Mouse (Mus musculus) macrophage (primary cell): Measurements from ENCODE around the gene Hip1. TPM values are rescaled to one million over a fixed set of nuclear protein-coding genes. Genes with fewer than 3 reads are reported as not detected.

Experiments used
- H3K27ac ChIP-seq: fragments of 350-480 bp; formaldehyde crosslinking; 2 replicates; pipeline ENCODE4 v1.9.0; 2021
- H3K36me3 ChIP-seq: fragments of 350-480 bp; formaldehyde crosslinking; 2 replicates; pipeline ENCODE4 v1.9.0; 2021; ENCODE audit errors: inconsistent target
- H3K4me3 ChIP-seq: fragments of 350-480 bp; formaldehyde crosslinking; 2 replicates; pipeline ENCODE4 v1.9.0; 2021; ENCODE audit errors: inconsistent target
- H3K79me2 ChIP-seq: fragments of 350-480 bp; formaldehyde crosslinking; 2 replicates; pipeline ENCODE4 v1.9.0; 2021; ENCODE audit errors: inconsistent target
- WGBS: methylation state at CpG from one replicate; pipeline ENCODE4 v1.1.7; 2026; ENCODE audit warnings: inconsistent platforms; ENCODE audit not compliant: missing documents; 5-methylcytosine and 5-hydroxymethylcytosine counted together
- polyA plus RNA-seq: library from polyadenylated mRNA; stranded (reverse); fragments of 250-400 nt; gene quantifications from 3 replicates; pipeline ENCODE4 v1.2.4, GENCODE M21; 2018; ENCODE audit warnings: inconsistent platforms
- total RNA-seq, 78 experiments: library from RNA; depleted of rRNA; stranded (reverse); fragments of 250-400 nt; gene quantifications; 1 replicate in 9 of 78; 2 replicates in 24 of 78; 3 replicates in 43 of 78; 4 replicates in 2 of 78; pipeline ENCODE4 v1.2.4; 2018; ENCODE audit warnings: inconsistent platforms in 56 of 78

The Hip1 gene
- total RNA-seq (2018; cell fraction: chromatin; rRNA removed) = 100 to 1,000 TPM in 20 of 26 experiments, 10 to 100 TPM in 6; 34.5 to 487 (median 198) TPM
- 100 to 1,000 TPM in 5 of 26 experiments, 10 to 100 TPM in 21; 41.3 to 122 (median 62.3) TPM for total RNA-seq (2018; cell fraction: cytosol; rRNA removed)
- 100 to 1,000 TPM in 14 of 26 experiments, 10 to 100 TPM in 12; 46.6 to 377 (median 103) TPM for total RNA-seq (2018; cell fraction: nucleus; rRNA removed)
- 49.8 to 168 TPM (median 70.5 TPM) in 3 replicates for polyA plus RNA-seq

DNA sequence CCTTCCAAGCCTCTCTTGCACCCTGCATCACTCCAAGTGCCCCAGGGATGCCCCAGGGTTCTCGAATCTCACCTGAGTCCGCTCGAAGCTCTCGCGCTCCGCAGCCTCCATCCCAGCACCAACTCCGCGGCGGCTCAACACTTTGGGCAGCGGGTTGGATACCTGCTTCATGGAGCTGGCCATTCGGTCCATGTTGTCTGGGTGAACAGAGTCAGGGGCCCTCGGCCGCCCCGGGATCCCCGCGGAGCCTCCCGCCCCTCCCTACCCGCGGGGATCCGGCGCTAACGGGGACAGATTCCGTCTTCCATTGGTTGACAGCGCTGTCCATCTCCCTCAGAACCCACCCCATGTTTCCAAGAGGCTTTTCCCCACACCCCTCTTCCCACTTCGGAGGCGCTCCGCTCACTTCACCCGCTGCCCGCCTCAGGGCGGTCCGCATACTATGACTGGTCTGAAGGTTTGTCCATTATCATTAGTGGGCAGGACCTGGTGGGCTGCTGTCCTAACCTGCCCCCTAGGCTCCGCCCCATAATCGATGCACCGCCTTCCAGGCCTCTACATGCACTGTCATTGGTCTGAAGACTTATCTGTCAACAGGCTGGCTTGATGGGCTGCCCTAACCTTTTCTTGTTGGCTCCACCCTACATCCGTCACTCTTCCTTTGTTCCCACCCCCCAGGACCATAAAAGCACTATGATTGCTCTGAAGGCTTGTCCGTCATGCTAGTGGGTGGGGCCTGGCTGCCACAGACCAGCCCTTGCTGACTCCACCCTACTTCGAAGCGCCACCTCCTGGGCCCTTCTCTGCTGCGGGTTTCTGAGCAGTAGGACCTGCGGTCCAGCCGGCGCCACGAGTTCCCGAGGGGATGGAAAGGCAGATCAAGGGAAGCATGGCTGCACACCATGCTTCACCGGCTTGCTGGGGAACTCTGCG lies at the start of gene Hip1:
TSS of gene Hip1 (minus strand) at position 256 of the 933 bp plus-strand sequence.
- WGBS = 3% methylated on average over 46 of the region's 46 CpGs

DNA sequence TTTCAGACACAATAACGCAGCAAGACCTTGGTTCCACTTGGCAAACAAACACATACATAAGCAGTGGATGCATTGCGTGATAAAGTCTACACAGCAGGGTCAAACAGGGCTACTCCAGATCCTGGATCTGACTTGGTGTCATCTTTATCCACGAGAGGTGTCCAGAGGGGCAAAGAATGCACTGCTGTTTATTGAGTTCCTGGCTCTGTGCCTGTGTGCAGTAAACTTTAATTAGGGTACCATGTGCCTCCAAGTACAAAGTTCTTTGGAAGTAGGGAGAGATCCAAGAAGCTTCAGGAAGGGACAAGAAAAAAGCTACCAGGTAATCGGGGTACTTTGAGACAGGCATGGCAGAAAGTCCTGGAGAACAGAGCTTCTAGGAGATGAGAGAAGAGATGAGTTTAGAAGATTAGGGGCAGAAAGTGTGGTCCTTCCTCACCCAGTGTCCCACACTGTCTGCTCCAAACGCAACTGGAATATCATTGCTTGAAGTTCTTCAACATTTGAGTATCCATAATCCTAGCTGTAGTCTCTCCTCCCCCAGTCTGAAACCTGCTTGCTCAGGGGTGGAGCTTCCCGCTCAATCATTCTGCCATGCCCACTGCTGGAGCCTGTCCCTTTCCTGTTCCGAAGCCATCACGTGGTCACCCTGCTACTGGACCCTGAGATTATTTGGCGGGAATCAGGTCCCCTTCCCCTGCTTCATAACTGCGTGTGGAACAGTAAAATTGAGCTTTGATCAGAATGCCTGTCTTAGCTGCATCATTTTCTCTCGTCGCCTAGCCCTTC lies 45.3 kb upstream of the Hip1 start:
- H3K79me2 ChIP-seq = no peaks in the 10 kb centered on the region
- H3K4me3 ChIP-seq = no peak overlapping the region
- no peak overlapping the region for H3K27ac ChIP-seq
- WGBS = 89% methylated on average over 9 of the region's 12 CpGs
- H3K36me3 ChIP-seq = no peaks in the 10 kb centered on the region

More for the DNA sequence above, at the start of gene Hip1:
- Histone ChIP-seq H3K36me3 (no peaks in the 10 kb centered on the region), H3K27ac (no peak within 1 kb of the TSS), H3K79me2 (no peaks in the 10 kb centered on the region), H3K4me3 (peak within 1 kb of the TSS; percentile 53)

- no peaks in the 10 kb centered on the region for H3K79me2 ChIP-seq
- no peaks in the 10 kb centered on the region for H3K36me3 ChIP-seq
- WGBS = 84% methylated on average over 3 of the region's 4 CpGs
- H3K4me3 ChIP-seq = no peak overlapping the region
- H3K27ac ChIP-seq = no peak overlapping the region
Measured at GRCm38 (mm10) chr5:135587764-135588163, 42.8 kb upstream of the Hip1 start.

GRCm38 (mm10) chr5:135585691-135586090 lies 40.8 kb upstream of the Hip1 start:
- WGBS = 98% methylated on average over 8 of the region's 8 CpGs
- H3K27ac ChIP-seq = no peak overlapping the region
- H3K79me2 ChIP-seq = no peaks in the 10 kb centered on the region
- H3K4me3 ChIP-seq = no peak overlapping the region
- H3K36me3 ChIP-seq = no peaks in the 10 kb centered on the region

DNA sequence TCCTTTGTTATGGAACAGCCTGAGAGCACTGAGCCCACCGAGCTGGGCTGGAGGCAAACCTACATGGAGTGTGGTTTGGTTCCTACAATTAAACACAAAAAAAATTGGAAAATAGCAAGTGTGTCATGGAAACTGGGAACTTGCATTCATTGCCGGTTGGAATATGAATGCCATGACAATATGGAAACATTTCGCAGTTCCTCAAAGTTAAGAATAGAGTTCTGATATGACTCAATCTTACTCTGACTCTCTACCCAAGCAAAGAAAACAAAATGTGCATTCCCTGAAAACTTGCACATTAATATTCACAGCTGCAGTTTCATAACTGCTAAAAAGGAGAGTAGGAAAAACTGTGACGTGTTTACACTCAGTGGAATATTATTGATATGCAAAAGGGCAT lies 37.4 kb upstream of the Hip1 start:
- H3K27ac ChIP-seq = no peak overlapping the region
- H3K79me2 ChIP-seq = no peaks in the 10 kb centered on the region
- no peaks in the 10 kb centered on the region for H3K36me3 ChIP-seq
- WGBS = 55% methylated on average over 4 of the region's 4 CpGs
- no peak overlapping the region for H3K4me3 ChIP-seq

- H3K36me3 ChIP-seq = no peaks in the 10 kb centered on the region
- no peak overlapping the region for H3K4me3 ChIP-seq
- H3K79me2 ChIP-seq = no peaks in the 10 kb centered on the region
- no peak overlapping the region for H3K27ac ChIP-seq
- 88% methylated on average over 10 of the region's 10 CpGs for WGBS
Measured at GRCm38 (mm10) chr5:135579331-135579751, 34.4 kb upstream of the Hip1 start.

DNA sequence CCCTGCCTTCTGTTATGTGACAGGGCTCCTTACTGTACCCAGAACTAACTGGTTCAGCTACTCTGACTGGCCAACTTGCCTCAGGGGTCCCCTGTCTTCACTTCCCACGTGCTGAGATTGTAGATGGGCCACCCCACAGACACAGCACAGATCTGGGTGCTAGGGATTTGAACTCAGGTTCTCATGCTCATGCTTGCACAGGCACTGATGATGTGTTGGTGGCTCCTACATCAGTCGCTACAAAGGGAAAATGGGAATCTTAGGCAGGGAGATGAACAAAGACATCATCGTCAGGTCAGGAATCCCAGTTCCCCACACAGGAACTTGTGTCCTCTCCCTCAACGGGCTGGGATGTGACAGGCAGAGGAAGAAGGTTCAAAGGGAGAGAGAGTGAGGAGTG lies 31.1 kb upstream of the Hip1 start:
- Histone ChIP-seq H3K27ac (no peak overlapping the region), H3K4me3 (no peak overlapping the region), H3K36me3 (no peaks in the 10 kb centered on the region), H3K79me2 (no peaks in the 10 kb centered on the region)
- 91% methylated on average over 4 of the region's 4 CpGs for WGBS

- Histone ChIP-seq H3K79me2 (no peaks in the 10 kb centered on the region), H3K36me3 (no peaks in the 10 kb centered on the region), H3K27ac (no peak within 1 kb of the TSS; the same call in 1 of the 2 replicates), H3K4me3 (no peak within 1 kb of the TSS)
- WGBS = 4% methylated on average over 6 of the region's 6 CpGs
Measured at GRCm38 (mm10) chr5:135573006-135573405, 28.1 kb upstream of the Hip1 start, which contains the start of gene Ccl24. Ccl24 (minus strand) TSS chr5:135573049.

DNA sequence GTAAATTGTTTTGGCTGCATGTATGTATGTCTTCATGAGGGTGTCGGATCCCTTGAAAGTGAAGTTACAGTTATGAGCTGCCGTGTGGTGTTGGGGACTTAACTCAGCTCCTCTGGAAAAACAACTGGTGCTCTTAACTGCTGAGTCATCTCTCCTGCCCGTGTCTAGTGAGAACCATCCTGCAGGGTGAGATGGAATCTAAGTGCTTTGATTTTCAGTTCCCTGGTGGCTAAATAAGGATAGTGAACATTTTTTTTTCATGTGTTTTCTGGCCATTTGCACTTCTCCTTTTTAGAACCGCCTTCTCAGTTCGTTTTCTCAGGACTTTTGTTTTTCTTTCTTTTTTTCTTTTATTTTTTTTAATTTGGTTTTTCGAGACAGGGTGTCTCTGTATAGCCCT lies 23.8 kb upstream of the Hip1 start:
- WGBS = 3% methylated on average over 6 of the region's 6 CpGs
- H3K4me3 ChIP-seq = no peak overlapping the region
- peak overlapping the region; percentile 51 for H3K27ac ChIP-seq

DNA sequence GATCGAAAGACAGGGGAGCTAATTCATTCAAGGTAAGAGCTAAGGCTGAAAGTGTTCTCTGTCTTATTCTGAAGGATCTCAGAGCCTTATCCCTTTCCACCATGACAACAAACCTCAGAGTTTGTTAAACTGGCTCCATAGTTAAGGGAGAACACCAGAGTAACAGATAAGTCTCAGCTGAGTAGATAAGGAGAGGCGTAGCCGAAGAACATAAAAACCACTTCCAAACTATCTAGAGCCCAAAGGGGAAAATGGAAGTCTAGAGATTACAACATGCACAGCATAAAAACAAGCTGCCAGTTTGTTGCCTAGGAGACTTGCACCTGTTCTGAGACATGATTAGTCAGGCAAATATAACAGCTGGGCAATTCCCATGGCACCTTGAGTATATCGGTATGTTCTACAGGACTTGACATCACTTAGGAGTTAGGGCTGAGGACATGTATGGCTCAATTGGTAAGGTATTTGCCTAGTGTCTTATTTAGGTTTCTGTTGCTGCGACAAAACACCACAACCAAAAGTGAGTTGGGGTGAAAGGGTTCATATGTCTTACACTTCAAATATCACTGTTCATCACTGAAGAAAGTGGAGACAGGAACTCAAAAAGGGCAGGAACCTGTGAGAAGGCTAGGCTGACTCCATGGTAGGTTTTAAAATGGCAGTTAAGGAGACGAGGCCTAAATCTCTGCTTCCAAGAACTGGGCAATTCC lies 22.8 kb upstream of the Hip1 start:
- WGBS = 97% methylated on average over 6 of the region's 6 CpGs
- H3K79me2 ChIP-seq = no peaks in the 10 kb centered on the region
- no peak overlapping the region for H3K4me3 ChIP-seq
- H3K36me3 ChIP-seq = no peaks in the 10 kb centered on the region
- H3K27ac ChIP-seq = peak overlapping the region; percentile 51

More for the DNA sequence above, 23.8 kb upstream of the Hip1 start:
- no peaks in the 10 kb centered on the region for H3K36me3 ChIP-seq
- H3K79me2 ChIP-seq = no peaks in the 10 kb centered on the region

DNA sequence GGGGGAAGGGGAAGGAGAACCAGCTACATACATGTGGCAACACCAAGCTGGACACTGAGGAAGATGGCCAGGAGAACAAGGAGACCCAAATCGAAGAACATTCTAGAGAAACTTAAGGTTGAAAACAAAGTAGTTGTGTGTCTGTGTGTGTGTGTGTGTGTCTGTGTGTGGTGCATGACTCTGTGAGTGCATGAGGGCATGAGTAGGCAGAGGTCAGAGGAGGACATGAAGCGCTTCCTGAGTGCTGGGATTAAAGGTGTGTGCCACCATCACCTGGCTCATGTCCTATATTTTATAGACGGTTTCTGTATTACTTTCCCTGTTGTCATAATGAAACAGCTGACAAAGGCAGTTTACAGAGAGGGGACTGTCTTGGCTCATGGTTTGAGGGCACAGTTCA lies 18.5 kb upstream of the Hip1 start, which contains the start of gene Ccl26:
TSS of gene Ccl26 (minus strand) at position 101 of the 400 bp plus-strand sequence.
- Histone ChIP-seq H3K4me3 (no peak within 1 kb of the TSS), H3K79me2 (no peaks in the 10 kb centered on the region)
- 92% methylated on average over 3 of the region's 3 CpGs for WGBS

GRCm38 (mm10) chr5:135557671-135558070 lies 12.8 kb upstream of the Hip1 start:
- Histone ChIP-seq H3K4me3 (no peak overlapping the region), H3K27ac (no peak overlapping the region), H3K79me2 (no peaks in the 10 kb centered on the region), H3K36me3 (no peaks in the 10 kb centered on the region)
- 59% methylated on average over 3 of the region's 3 CpGs for WGBS

More for the DNA sequence above, 18.5 kb upstream of the Hip1 start, which contains the start of gene Ccl26:
- Histone ChIP-seq H3K36me3 (no peaks in the 10 kb centered on the region), H3K27ac (no peak within 1 kb of the TSS)

- H3K27ac ChIP-seq = no peak overlapping the region
Measured at GRCm38 (mm10) chr5:135557051-135557450, 12.1 kb upstream of the Hip1 start.

DNA sequence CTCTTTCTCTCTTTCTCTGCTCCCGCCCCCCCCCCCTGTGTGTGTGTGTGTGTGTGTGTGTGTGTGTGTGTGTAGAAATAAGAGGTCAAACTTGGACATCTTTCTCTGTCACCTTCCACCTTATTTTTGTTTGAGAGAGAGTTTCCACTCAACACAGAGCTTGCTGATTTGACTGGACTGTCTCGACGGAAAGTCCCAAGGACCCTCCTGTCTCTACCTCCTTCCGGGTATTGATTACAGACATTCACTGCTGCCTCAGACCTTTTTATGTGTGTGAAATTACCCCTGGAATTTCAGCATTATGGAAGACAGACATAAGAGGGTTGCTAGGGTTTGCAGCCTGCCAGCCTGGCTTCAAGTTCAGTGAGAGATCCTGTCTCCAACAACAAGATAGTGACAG lies 11.3 kb upstream of the Hip1 start:
- no peaks in the 10 kb centered on the region for H3K79me2 ChIP-seq
- WGBS = 100% methylated on average over 3 of the region's 4 CpGs

More at GRCm38 (mm10) chr5:135557051-135557450, 12.1 kb upstream of the Hip1 start:
- H3K79me2 ChIP-seq = no peaks in the 10 kb centered on the region
- no peaks in the 10 kb centered on the region for H3K36me3 ChIP-seq
- no peak overlapping the region for H3K4me3 ChIP-seq
- 87% methylated on average over 4 of the region's 4 CpGs for WGBS

More for the DNA sequence above, 11.3 kb upstream of the Hip1 start:
- Histone ChIP-seq H3K27ac (no peak overlapping the region), H3K4me3 (no peak overlapping the region), H3K36me3 (no peaks in the 10 kb centered on the region)
